Mouse (Mus musculus) forebrain, embryonic 15.5 days (tissue): Measurements from ENCODE around the gene Zfp511. TPM values are rescaled to one million over a fixed set of nuclear protein-coding genes. Genes with fewer than 3 reads are reported as not detected.
A peak's percentile ranks its signal among the peaks of the same experiment; 100 is the strongest.

Experiments
- ATAC-seq: fragments of 200-750 bp; cut with Nextera tagmentation; replicated peaks from 2 replicates; pipeline ENCODE4 v1.8.0; 2017; ENCODE audit warnings: mild to moderate bottlenecking, moderate TSS enrichment, moderate library complexity
- H3K27ac ChIP-seq: fragments of 300-500 bp; sonication (generic); replicated peaks from 2 replicates; pipeline ENCODE4 v1.5.1; 2015; ENCODE audit warnings: mild to moderate bottlenecking, inconsistent platforms
- H3K27me3 ChIP-seq: fragments of 300-500 bp; sonication (generic); 2 replicates; pipeline ENCODE4 v1.6.1; 2015; ENCODE audit warnings: inconsistent platforms
- H3K36me3 ChIP-seq: fragments of 300-500 bp; sonication (generic); 2 replicates; pipeline ENCODE4 v1.6.1; 2015; ENCODE audit warnings: mild to moderate bottlenecking, inconsistent platforms
- H3K4me1 ChIP-seq: fragments of 300-500 bp; sonication (generic); 2 replicates; pipeline ENCODE4 v1.6.1; 2015; ENCODE audit warnings: inconsistent platforms
- H3K4me2 ChIP-seq: fragments of 300-500 bp; sonication (generic); replicated peaks from 2 replicates; pipeline ENCODE4 v1.6.1; 2015; ENCODE audit warnings: mild to moderate bottlenecking, inconsistent platforms
- H3K4me3 ChIP-seq: fragments of 300-500 bp; sonication (generic); 2 replicates; pipeline ENCODE4 v1.5.1; 2015; ENCODE audit warnings: mild to moderate bottlenecking, inconsistent platforms
- H3K9ac ChIP-seq: fragments of 300-500 bp; sonication (generic); replicated peaks from 2 replicates; pipeline ENCODE4 v1.6.1; 2015; ENCODE audit warnings: mild to moderate bottlenecking, inconsistent platforms
- H3K9me3 ChIP-seq: fragments of 300-500 bp; sonication (generic); 2 replicates; pipeline ENCODE4 v1.6.1; 2016; ENCODE audit warnings: inconsistent platforms
- WGBS: fragments of 180-500 bp; shearing (Covaris S2); methylation state at CpG from one replicate; pipeline ENCODE4 v1.1.7; 2015; ENCODE audit warnings: mixed read lengths; 5-methylcytosine and 5-hydroxymethylcytosine counted together
- polyA plus RNA-seq: library from polyadenylated mRNA; unstranded; fragments of >200 nt; fragmentation: Nextera tagmentation; extraction: Ambion mirVana; gene quantifications from 2 replicates; pipeline ENCODE4 v1.2.1, GENCODE M21; 2015

Zfp511 gene
- polyA plus RNA-seq, 1 experiment from 2014 or later: 56.6 TPM

GRCm38 (mm10) chr7:140054124-140054523 lies 17.9 kb downstream of the Zfp511 start:
- 73% methylated on average over 4 of the region's 4 CpGs for WGBS
- Histone ChIP-seq H3K36me3 (no peaks in the 10 kb centered on the region), H3K27me3 (peaks cover 40% of the 10 kb centered on the region), H3K4me1 (peaks cover 23% of the 10 kb centered on the region), H3K4me3 (no peak overlapping the region), H3K27ac (no peak overlapping the region), H3K9me3 (no peaks in the 10 kb centered on the region), H3K4me2 (no peak overlapping the region), H3K9ac (no peak overlapping the region)
- ATAC-seq: no peak

DNA sequence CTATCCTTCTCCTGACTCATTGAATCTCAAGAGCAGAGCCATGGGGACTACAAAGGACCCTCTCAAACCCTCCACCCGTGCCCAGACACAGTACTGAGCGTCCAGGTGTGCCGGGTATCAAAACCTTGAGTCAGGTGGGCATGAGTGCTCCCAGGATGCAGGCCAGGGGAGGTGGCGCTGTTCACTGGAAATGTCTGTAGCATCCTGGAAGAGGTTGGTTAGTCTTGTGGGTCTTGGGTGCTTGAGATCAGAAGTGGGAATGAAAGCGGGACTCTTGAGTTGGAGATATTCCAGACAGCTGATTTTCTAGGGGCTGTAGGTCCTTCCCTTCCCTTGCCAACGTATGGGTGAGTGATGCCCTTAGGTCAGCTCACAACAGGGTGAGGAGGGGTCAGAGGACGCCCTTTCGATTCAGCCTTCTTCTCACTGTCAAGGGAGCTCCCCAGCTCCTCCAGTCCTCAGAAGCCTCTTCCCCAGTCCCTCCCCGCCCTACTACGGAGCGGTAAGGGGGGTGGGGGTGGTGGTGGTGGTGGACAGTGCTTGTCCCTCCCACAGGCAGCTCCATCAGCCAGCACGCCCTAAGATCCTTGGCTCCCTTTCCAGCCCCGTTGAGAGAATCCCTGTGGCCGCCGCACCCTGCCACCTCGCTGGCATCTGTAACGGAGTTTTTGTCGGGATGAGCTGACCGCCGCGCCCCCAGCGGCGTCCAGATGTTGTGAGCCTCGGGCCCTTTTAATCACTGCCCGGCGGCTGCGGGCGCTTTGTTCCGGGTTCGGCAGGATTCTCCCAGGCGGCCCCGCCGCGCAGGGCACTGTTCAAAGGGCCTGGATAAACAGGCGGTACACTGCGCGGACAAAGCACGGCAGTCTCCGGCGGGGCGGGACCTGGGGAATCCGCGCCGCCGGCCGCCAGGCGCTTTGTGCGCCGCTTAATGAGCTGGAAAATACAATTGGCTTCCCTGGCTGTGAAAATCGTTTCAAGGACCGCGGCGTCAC lies 21.5 kb downstream of the Zfp511 start:
- no peaks in the 10 kb centered on the region for H3K9me3 ChIP-seq
- H3K4me3 ChIP-seq: peak overlapping the region; percentile 49
- no peaks in the 10 kb centered on the region for H3K36me3 ChIP-seq
- H3K4me1 ChIP-seq: peaks cover 42% of the 10 kb centered on the region
- ATAC-seq: peak; percentile 69
- peak overlapping the region; percentile 69 for H3K9ac ChIP-seq
- H3K27ac ChIP-seq: peak overlapping the region; percentile 81
- peak overlapping the region; percentile 69 for H3K4me2 ChIP-seq
- H3K27me3 ChIP-seq: peaks cover 7% of the 10 kb centered on the region; the same call in 1 of the 2 replicates
- WGBS: 2% methylated on average over 53 of the region's 53 CpGs

- Histone ChIP-seq H3K9me3 (no peaks in the 10 kb centered on the region), H3K36me3 (no peaks in the 10 kb centered on the region), H3K9ac (peak overlapping the region; percentile 69), H3K27me3 (peaks cover under 1% of the 10 kb centered on the region; the same call in 1 of the 2 replicates), H3K4me1 (peaks cover 43% of the 10 kb centered on the region), H3K4me3 (peak overlapping the region; percentile 49), H3K27ac (peak overlapping the region; percentile 81), H3K4me2 (peak overlapping the region; percentile 69)
- no peak for ATAC-seq
- 10% methylated on average over 7 of the region's 7 CpGs for WGBS
Observed at GRCm38 (mm10) chr7:140058528-140058927, 22.3 kb downstream of the Zfp511 start.

DNA sequence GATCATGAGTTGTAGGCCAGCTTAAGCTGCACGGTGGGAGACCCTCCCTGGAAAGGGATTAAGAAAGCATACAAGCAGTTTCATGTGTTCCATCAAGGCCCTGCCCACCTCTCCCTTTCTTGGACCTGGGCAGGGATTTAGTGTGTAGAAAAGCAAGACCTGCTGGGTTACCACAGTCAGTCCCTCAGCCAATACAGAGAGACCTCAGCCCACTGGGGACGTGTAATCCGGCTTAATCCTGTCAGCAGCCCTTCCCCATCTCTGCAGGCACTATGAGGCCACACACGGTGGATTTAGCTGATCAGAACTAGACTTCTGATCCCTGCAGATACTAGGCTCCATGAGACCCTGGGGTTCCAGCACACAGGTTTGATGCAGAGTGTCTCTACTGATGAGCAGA lies 23.4 kb downstream of the Zfp511 start:
- Histone ChIP-seq H3K36me3 (no peaks in the 10 kb centered on the region), H3K4me2 (no peak overlapping the region), H3K9ac (no peak overlapping the region), H3K27ac (no peak overlapping the region), H3K9me3 (no peaks in the 10 kb centered on the region), H3K4me1 (peaks cover 43% of the 10 kb centered on the region), H3K27me3 (no peaks in the 10 kb centered on the region; the same call in 1 of the 2 replicates), H3K4me3 (no peak overlapping the region)
- ATAC-seq: no peak
- WGBS: 29% methylated on average over 4 of the region's 4 CpGs

GRCm38 (mm10) chr7:140060936-140061831 lies 25.0 kb downstream of the Zfp511 start:
- Histone ChIP-seq H3K4me2 (peak overlapping the region; percentile 79), H3K9me3 (no peaks in the 10 kb centered on the region), H3K27me3 (no peaks in the 10 kb centered on the region; the same call in 1 of the 2 replicates), H3K27ac (peak overlapping the region; percentile 70), H3K36me3 (no peaks in the 10 kb centered on the region), H3K4me1 (peaks cover 43% of the 10 kb centered on the region), H3K9ac (peak overlapping the region; percentile 55), H3K4me3 (peak overlapping the region; percentile 35)
- under 1% methylated on average over 47 of the region's 47 CpGs for WGBS
- ATAC-seq: peak; percentile 53

DNA sequence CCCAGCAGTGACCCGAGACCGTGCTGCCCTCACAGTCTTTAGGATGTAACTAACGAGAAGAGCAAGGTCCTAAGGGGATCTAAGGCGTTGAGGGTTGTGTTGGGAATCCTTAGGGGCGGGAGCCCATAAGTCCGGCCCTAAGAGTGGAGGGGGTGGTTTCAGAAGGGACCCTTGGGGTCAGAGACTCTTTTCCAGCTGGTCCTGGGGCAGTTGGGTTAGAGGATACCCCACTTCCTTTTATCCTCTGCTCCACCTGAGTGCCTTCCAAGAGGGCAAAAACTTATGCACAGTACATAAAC lies 25.6 kb downstream of the Zfp511 start:
- H3K9ac ChIP-seq: 0 out of 2 replicates have a peak overlapping the region, but pooled peaks have one; percentile 55
- H3K4me1 ChIP-seq: peaks cover 43% of the 10 kb centered on the region
- ATAC-seq: no peak; the same call in 1 of the 2 replicates
- WGBS: under 1% methylated on average over 6 of the region's 6 CpGs
- peak overlapping the region; percentile 35 for H3K4me3 ChIP-seq
- no peaks in the 10 kb centered on the region; the same call in 1 of the 2 replicates for H3K27me3 ChIP-seq
- H3K27ac ChIP-seq: peak overlapping the region; percentile 70
- H3K4me2 ChIP-seq: peak overlapping the region; percentile 79
- no peaks in the 10 kb centered on the region for H3K9me3 ChIP-seq
- no peaks in the 10 kb centered on the region for H3K36me3 ChIP-seq

DNA sequence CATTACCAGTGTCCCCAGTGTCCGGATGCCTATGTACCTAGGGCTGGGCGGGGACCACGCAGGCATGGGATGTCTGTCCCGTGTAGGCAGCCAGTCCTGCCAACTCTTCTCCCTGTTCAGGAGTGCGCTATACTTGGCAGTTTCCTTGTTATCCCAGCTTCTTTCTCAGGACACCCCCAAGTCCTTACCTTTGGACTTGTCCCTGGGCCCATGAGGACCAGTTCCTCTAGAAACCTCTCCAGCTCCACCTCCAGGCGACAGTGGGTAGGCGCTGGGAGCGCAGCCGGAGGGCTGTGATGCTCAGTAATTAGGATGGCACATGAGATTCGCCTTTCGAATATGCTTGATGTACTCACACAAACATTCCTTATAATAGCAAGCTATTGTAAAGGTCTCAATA lies 26.1 kb downstream of the Zfp511 start:
- Histone ChIP-seq H3K27ac (no peak overlapping the region), H3K9ac (no peak overlapping the region), H3K4me2 (no peak overlapping the region; the same call in 1 of the 2 replicates), H3K4me3 (no peak overlapping the region), H3K4me1 (peaks cover 43% of the 10 kb centered on the region), H3K36me3 (no peaks in the 10 kb centered on the region), H3K9me3 (no peaks in the 10 kb centered on the region), H3K27me3 (no peaks in the 10 kb centered on the region; the same call in 1 of the 2 replicates)
- WGBS: 7% methylated on average over 11 of the region's 11 CpGs
- peak; percentile 20 for ATAC-seq

DNA sequence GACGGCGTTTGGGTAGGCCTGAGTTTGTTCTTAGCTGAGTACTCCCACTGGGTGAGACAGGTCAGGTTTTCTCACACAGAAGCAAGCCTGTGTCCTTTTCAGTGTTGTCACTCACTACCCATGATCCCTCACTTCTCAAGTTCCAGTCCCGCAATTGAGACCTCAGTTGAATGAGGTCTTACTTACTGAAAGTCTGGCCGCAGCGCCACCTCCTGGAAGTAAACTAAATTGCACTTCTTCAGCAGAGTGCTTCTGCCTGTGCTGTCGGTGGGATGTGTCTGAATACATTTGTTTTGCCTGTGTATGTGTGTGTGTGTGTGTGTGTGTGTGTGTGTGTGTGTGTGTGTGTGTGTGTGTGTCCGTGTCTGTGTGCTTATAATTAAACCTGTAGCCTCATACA lies 26.9 kb downstream of the Zfp511 start:
- Histone ChIP-seq H3K27ac (no peak overlapping the region), H3K9me3 (no peaks in the 10 kb centered on the region), H3K4me1 (peaks cover 38% of the 10 kb centered on the region), H3K9ac (no peak overlapping the region), H3K4me2 (no peak overlapping the region), H3K36me3 (no peaks in the 10 kb centered on the region), H3K4me3 (no peak overlapping the region), H3K27me3 (no peaks in the 10 kb centered on the region; the same call in 1 of the 2 replicates)
- 15% methylated on average over 7 of the region's 7 CpGs for WGBS
- ATAC-seq: no peak

GRCm38 (mm10) chr7:140067397-140067796 lies 31.2 kb downstream of the Zfp511 start:
- peaks cover 4% of the 10 kb centered on the region; the same call in 1 of the 2 replicates for H3K36me3 ChIP-seq
- H3K9me3 ChIP-seq: no peaks in the 10 kb centered on the region
- H3K27me3 ChIP-seq: peaks cover 9% of the 10 kb centered on the region
- 69% methylated on average over 6 of the region's 6 CpGs for WGBS
- H3K9ac ChIP-seq: no peak overlapping the region
- no peak overlapping the region for H3K4me3 ChIP-seq
- H3K4me1 ChIP-seq: peaks cover 3% of the 10 kb centered on the region; the same call in 1 of the 2 replicates
- H3K4me2 ChIP-seq: no peak overlapping the region
- no peak overlapping the region for H3K27ac ChIP-seq
- no peak for ATAC-seq

DNA sequence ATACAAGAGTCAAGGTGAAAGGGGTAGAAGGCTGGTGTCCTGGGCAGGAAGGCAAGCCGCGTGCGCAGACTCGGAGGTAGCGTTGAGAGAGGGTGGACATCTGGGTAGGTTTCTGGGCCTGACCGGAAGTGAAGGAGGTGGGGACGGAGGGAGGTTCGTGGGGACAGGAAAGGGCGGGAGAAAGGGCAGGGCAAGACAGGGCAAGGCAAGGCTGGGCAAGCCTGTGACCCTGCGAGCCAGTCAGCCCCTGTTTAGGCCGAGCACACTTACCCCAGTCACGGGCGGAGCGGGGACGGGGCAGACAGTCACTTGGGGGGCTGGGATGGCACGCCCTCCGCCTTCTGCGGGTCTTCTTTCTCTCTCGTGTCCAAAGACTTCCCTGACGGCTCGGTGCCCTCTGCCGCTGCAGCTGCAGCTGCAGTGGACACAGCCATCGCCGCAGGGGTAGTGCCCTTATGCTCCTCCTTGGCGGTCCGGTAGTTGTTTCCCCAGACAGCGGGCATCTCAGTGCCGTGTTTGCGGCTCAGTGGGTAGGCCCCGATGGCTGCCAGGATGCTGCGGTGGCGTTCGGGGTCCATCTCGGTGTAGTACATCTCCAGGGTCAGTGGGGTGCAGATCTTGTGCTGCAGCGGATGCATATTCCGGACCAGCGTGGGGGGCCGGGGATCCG lies 34.0 kb downstream of the Zfp511 start:
- 43% methylated on average over 39 of the region's 39 CpGs for WGBS
- 0 out of 2 replicates have a peak overlapping the region, but pooled peaks have one; percentile 25 for H3K4me2 ChIP-seq
- no peak for ATAC-seq
- peaks cover 6% of the 10 kb centered on the region; the same call in 1 of the 2 replicates for H3K36me3 ChIP-seq
- no peaks in the 10 kb centered on the region for H3K4me1 ChIP-seq
- H3K9me3 ChIP-seq: no peaks in the 10 kb centered on the region
- H3K4me3 ChIP-seq: no peak overlapping the region
- H3K27me3 ChIP-seq: peaks cover 15% of the 10 kb centered on the region
- no peak overlapping the region for H3K9ac ChIP-seq
- H3K27ac ChIP-seq: no peak overlapping the region

- no peaks in the 10 kb centered on the region for H3K9me3 ChIP-seq
- ATAC-seq: no peak
- H3K4me1 ChIP-seq: peaks cover 35% of the 10 kb centered on the region
- H3K27ac ChIP-seq: no peak overlapping the region
- 0 out of 2 replicates have a peak, but pooled peaks cover 6% of the 10 kb centered on the region for H3K27me3 ChIP-seq
- H3K9ac ChIP-seq: no peak overlapping the region
- 0 out of 2 replicates have a peak, but pooled peaks cover 2% of the 10 kb centered on the region for H3K36me3 ChIP-seq
- no peak overlapping the region for H3K4me3 ChIP-seq
- no peak overlapping the region for H3K4me2 ChIP-seq
- WGBS: 76% methylated on average over 6 of the region's 6 CpGs
Observed at GRCm38 (mm10) chr7:140077698-140078097, 41.5 kb downstream of the Zfp511 start.
